Mouse (Mus musculus) erythroid progenitor cell, adult 5-6 weeks (primary cell): ENCODE data around the gene Thrb. TPM values are rescaled to one million over a fixed set of nuclear protein-coding genes. Genes with fewer than 3 reads are reported as not detected.

ENCODE experiments used
- ATAC-seq: replicated peaks from 2 replicates; pipeline ENCODE4 v1.8.0; 2016; ENCODE audit warnings: moderate number of reproducible peaks, mild to moderate bottlenecking, moderate TSS enrichment, inconsistent platforms; ENCODE audit not compliant: poor library complexity, low FRiP score, severe bottlenecking
- total RNA-seq, 2 experiments: library from RNA; stranded (forward) in 1 of 2; stranded (reverse) in 1 of 2; fragments of 150-400 nt in 1 of 2; fragments of 186-747, 209-891 nt in 1 of 2; gene quantifications; 2 replicates each; pipeline versions ENCODE4 v1.2.3 to v1.2.4; 2015 to 2017; ENCODE audit warnings: low replicate concordance in 2 of 2

Gene Thrb
- total RNA-seq, 2 experiments from 2014 or later = 0.91 TPM; not detected in 1

DNA sequence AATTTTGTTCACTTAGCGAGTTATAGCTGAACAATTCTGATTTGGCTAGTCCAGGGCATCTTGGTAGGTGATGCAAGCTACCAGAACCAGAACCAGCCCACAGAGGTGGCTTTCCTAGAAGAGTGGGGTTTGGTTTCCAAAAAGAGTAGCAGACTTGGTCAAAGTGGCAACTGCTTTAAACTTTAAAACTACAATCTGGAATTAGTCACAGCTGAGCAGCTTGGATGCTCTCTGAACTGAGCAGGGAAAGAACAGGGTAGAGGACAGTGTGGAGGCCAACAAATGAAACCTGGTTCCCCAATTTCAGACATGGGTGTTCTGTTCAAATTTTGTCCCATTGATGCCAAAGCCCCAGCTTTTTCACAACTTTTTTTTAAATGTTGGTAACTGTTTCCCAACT lies 93.4 kb downstream of the Thrb start:
- no peak for ATAC-seq

DNA sequence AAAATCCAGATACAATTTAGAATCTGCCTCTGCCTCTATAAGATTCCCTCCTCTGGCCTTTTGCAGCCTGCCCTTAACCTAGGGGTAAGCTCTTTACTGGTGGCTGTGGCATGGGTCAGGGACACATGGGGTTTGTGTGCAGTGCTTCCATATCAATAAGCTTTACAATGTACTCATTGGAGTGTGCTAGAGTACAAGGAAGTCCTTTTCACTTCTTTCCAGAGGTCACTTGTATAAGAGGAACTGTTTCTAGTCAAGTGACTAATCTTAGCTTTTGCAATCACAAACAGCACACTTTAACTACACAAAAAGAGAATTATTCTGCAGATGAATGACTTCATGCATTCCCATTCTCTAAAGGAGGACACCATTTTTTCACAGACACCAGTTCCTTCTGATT lies 96.7 kb downstream of the Thrb start:
- no peak for ATAC-seq

DNA sequence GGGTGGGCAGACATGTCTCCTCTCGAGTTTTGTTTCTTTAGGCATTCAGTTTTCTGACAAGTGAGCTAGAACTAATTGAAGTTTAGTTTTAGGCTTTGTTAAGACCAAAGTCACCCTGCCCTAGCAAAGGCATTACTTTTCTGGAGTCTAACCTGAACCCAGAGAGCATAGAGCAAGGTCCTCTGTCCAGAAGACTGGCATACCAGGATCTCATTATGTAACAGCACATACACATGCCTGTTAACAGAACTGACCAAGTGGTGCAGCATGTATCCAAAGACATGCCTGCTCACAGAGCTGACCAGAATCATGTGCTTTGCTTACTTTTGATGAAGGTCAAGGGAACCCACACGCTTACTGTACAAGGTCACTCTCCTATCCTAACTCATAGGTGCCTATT lies 107.9 kb downstream of the Thrb start:
- no peak for ATAC-seq

DNA sequence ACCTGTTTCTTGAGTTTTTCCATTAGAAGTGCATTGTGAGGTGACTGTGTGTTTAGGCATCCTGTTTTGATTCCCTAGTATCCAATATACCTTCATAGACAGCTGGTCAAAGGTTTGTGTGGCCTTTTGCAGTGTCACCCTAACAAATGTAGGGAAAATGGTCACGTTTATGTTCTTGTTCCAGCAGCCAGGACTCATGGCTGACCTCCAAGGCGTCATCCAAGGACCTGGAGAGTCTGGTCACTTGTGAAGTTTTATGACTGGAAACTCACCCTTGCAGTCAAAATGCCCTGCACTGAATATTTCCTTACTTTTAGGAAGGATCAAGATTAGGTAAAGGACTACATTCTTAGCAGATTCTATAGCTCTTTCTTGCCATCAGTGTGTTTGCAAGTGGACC lies 114.3 kb downstream of the Thrb start:
- ATAC-seq = no peak

DNA sequence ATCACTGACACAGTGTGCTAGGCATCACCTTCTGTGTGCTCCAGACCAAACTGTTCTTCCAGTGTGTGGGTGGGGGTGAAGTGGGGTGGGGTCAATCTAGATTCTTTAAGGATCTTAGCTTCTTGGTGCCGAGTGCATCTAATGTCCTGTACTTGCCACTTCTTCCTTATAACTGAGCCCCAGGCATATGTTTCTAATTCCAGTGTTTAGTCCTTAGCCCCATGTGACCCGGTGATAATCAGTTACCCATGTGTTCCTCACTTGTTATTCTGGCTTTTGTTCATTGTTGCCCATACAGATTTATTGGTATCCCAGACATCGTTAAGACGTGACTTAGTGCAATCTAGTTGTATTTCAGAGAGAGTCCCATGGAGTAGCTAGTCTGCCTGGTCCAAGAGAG lies 121.9 kb downstream of the Thrb start:
- no peak for ATAC-seq

DNA sequence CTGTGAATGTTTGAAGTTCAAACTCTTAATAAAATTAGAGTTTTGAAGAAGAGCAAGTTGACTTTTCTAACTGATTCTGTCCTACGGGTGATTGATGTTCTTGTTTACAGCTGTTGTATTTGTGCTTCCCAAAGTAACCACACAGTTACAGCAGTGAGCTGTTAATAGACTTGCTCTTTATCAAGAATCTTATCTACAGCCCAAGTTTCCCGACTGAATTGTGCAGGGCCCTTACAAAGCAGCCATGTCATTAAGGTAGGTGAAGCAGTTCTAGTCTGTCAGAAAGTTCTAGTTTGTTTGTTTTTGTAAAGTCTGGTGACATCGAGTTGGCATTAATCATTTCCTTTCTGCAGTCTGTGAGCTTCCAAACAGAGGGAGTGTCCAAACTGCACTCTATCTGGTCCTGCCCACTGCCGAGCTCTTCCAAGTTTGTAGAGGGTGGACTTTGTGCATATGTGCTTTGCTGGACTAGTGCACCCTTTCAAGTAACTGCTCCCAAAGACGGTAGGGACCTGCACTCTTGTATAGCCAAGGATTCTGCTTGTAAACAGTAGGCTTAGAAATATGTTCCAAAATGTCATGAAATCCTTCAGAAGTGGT lies 124.2 kb downstream of the Thrb start:
- ATAC-seq = no peak

DNA sequence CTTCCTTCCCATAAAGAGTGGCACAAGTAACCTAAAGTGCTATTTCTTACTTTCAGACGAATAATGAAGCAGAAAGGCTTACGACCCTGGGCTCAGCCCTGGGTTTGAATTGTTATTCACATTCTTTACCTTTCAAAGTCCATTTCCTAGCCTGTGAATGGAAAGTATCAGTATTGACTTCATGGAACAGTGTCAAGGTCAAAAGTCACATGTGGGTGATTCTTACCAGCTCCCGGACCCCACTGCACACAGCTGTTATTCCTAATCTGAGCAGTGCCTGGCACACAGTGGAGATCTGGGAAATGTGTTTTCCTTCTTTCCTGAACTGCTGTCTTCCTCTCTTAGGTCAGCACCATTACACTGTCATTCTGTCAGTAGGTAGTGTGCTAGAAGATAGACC lies 125.3 kb downstream of the Thrb start:
- ATAC-seq = no peak

DNA sequence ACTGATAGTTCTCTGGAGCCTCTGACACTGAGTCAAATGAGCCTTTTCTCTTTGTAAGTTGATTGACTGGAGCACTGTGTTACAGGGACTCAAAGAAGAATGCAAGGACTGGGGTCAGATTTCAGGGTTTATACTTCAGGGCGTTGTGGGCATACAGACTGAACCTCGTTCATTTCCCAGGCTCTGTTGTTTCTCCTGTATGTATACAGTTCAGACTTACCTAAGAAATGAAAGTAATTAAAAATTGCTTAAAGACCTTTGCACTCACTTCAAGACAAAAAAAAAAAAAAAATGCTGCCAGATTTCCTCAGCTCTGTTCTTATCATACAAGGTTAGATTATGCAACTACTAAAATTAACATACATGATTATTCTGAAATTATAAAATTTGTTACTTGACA lies 126.2 kb downstream of the Thrb start:
- ATAC-seq = no peak

DNA sequence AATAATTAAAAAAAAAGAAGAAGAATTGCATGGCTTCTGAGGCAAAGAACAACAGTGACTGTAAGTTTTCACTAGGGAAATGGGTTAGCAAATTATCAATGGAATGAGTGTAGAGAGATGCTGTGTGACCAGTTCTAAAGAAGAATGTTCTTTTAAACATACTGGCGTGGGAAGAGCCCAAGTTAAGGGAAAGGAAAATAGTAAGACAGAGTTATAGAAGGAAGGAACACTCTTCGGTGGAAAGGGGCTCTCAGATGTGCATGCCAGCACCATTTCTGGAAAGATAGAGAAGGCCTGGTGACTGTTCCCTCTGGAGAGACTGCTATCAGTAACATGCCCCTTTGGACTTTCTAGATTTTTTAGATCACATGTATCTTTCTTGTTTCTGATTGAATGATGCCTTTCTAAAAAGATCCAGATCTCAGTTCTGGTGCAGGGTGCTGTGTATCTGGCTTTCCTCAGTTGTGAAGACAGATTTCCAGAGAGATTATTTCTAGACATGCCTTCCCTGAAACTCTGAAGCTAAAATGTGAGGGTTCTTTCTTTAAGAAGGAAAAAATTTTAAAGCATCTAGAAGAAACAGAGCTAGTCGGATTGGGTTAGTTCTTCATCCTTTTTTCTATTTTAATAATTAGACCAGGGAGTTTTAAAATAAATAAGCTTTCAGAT lies 144.0 kb downstream of the Thrb start:
- ATAC-seq = no peak

DNA sequence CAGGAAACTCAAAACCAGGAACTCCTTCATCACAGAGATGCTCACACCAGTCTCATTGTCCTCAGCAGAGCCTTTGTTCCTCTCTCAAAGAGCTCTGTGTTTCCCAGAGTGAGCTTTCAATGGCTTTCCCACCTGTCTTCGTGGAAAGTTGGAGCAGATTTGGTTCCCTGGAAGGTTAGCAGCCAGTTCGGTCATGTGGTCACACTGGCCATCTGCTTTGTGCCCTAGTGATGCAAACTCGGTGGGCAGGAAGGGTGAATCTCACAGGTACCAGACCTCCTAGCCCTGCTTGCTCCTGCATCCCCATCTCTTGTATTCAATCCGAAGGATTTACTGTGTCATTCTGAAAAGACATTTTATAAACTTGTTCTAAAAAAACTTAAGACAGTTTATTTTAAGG lies 151.0 kb downstream of the Thrb start:
- no peak for ATAC-seq

DNA sequence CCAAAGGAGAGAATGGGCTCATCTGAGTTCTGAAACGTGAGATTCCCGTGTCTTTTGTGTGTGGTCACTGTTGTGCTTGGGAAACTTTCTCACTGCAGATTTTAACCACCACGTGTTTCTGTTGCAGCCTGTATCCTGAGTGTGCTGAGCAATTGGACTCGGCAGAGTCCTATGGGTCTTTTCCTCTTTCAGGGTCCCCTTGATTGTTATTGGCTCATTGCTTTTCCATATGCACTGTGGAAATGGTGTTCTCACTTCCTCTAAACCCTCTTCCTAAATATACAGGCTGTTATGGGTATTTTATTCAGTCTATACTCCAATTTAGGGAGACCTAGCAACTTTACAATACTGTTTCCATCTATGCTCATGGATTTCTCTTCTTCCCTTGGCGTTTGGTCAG lies 152.4 kb downstream of the Thrb start:
- ATAC-seq = no peak

DNA sequence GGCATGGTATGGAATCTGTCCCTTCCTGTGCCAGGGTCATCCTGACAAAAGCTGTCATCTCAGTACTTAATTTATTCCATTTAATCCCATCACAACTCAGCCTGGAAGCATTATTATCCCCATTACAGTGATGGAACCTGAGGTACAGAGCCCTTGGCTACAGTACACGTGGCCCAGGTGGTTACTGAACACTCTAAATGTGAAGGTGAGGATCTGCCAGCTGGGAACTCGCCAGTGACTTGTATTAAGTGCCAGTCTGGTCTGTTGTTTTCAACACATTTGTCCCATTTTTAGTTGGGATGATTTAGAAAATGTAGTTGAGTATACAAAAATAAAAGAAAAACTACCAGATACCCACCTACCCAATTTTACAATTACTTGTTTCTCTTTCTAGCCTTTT lies 155.0 kb downstream of the Thrb start:
- no peak for ATAC-seq

DNA sequence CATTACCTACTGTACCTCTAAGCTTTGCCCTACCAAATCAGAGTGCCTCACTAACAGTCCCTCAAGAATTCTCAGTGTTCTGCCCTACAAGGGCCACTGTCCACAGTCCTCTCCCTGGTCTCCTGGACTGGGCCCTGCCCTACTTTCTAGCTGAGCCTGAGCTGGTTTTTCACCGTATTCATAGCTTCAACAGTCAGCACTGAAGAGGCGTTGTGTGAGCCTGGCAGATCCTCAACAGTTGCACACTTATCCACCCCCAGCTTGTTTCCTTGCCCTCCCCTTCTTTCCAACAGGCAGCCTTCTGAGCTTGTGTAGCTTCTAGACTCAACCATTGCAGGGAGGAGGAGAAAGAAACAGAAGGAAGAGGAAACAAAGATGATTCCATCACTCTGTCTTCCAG lies 158.0 kb downstream of the Thrb start:
- ATAC-seq = no peak

DNA sequence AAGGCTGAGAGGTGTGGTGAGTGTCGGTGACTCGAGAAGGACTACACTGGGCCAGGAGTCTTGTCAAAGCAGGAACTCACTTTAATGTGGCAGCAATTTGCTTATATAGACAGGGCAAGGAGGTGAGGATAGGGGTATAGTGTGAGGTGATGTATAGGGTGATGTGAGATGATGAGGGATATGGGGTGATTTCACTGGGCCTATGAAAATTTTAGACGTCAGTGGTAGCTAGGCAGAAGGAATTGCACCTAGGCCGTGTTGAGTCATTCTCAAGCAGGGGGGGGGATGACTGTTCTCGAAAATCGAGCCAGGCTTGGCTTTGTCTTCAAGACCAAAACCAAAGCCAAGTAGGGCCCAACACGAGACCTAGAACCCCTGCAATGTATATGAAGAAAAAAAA lies 162.7 kb downstream of the Thrb start:
- ATAC-seq = no peak

DNA sequence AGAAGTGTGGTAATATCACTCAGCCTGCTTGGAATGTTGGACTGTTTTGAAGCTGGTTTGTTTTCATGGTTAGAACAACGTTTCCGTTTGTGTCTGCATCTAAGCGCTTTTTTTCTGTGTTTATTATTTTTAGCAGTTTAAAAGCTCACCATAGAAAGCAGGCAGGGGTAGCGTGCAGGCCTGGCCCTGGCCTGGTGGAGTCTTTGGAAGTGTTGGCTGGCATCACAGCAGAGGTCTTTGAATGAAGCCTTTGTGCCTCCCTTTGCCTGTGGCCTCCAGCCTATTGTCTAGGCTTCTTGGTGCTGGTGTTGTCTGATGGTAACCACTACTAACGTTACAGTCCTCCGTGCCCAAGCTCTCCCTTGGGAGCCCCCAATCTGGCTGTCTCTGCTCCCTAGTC lies 167.3 kb downstream of the Thrb start:
- no peak for ATAC-seq

DNA sequence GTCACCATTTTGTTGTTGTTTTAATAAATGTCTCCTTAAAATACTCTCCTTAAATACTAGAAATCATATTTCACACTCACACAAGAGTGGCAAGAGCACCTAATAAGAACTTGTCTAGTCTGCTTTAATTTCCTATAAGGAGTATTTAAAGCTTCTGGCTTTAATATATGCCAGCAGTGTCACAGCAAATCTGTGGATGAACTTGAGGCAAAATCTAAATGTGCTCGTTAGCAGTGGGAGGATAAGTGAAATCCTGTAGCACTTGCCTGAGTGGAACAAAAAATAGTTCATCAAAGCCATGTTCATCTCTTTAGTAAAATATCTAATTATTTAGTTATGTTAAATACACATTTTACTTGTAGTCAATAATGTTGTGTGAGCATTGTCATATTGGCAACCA lies 175.7 kb downstream of the Thrb start:
- ATAC-seq = no peak

DNA sequence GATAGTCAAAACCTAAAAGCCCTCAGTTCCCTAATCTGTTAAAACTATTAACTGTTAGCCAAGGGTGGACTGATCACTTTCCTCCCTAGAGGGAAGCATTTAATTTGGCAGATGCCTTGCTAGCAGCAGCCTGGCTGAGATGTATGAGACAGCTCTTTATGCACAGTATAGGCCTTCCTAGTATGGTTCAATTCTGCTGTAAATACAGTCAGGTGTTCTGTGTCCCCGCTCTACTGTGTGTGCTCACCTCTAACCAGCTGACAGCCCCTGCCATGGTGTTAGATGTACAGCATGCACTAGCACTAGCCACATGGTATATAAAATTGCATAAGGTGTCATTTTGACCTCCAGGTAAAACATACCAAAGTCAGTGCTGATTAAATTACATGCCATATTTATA lies 176.7 kb downstream of the Thrb start:
- no peak for ATAC-seq

DNA sequence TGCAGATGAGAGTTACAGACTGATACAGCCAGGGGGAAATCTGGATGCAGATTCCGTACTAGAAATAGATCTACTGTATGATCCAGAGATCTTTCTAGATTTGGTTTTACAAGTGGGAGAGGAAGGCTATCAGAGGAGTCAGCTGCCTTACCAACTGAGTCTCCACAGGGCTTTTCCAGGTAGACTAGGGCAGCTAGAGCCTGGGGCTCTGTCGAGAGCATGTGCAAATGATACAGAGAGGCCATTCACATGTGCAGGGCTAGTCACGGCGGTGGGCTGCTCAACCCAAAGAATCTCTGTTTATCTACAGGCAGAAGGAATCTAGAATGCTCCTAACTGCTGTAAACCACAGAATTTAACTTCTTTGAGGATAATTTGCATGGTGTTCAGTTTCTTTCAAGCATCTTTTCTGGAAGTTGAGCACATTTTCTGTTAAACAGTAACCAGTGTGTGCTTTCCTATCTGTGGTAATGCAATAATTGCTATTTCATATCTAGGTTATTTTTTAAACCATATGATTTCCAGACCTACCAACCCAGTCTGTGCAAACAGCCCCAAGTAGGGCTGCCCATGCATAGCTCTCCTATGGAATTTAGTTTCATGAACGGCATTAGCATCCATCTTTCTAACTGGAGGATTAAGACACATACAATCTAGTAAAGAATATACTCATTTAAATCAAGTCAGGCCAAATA lies 185.1 kb downstream of the Thrb start:
- no peak for ATAC-seq

DNA sequence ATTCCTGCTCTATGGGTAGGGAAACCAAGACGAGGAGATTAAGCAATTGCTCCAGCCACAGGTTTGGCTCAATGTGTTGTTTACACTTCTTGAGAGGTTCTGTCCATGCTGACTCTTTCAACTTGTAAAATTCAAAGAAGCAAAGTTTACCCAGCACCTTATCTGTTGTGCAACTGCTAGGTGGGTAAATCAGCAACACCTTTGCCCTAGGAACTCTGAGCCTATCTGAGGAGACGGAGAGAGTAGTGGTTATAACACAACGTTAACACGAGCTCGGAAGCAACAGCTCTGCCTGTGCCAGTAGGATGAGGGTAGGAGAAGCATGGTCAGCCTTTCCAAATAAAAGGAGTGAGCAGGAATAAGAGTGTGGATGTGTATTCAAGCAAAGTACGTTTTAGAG lies 185.8 kb downstream of the Thrb start:
- ATAC-seq = no peak

DNA sequence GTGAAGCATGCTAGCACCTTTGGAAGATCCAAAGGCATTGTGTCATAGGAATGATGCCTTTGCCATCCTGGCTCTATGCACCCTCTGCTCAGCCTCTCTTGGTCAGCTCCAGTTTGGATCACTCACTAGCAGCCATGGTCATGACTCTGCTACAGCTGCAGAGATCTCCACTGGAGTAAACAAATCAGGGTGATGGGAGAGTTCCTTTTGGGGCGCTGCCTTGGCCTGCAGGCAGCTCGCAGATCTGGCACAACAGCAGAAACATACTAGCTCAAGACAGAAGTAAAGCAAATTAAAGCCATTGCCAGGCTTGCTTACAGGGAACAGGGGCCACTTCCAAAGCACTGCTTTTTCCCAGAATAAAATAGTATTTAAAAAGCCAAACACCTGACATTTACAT lies 186.6 kb downstream of the Thrb start:
- no peak for ATAC-seq

DNA sequence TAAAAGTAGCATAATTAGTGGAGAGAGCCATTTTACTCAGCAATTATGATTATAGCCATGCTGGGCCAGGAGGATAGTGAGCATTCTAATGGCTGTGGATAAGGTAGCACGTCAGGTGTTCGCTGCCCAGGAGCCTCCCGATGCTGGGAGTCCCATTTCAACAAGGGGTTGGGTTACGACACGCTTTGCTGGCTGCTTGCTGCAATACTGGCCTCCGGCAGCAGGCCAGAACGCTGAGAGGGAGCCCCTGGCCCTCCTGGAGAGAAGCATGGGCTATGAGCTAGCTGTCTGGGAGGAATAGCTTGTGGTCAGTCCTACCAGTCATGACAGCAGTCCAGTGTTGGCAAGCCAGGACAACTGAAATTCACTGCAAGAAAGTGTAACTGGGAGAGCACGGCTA lies 187.2 kb downstream of the Thrb start:
- ATAC-seq = no peak

DNA sequence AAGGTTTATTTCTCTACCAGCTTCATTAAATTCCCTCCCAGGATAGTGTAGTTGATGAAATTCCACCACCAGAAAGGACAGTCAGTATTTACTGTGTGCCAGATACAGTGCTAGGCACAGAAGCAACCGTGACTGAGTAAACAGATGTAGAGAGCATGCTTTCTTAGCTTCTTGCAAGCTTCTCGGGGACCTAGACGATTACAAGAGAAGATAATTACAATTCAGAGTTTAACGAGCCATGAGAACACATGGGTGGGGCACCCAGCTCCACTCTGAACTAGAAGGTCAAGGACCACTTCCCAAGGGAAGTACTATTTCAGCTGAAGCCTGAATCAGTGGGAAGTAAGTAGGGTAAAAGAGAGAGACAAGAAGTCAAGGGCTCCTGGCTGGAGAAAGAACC lies 190.3 kb downstream of the Thrb start:
- ATAC-seq = no peak
